Mouse (Mus musculus) hindbrain, embryonic 11.5 days (tissue): Measurements from ENCODE around the gene Pnkd. TPM values are rescaled to one million over a fixed set of nuclear protein-coding genes. Genes with fewer than 3 reads are reported as not detected.
A peak's percentile ranks its signal among the peaks of the same experiment; 100 is the strongest.
"Not testable (repeated sequence)": the region's sequence is repeated elsewhere in the genome, so short reads cannot be mapped to it uniquely, and the experiment has no call there.

ENCODE experiments used
- ATAC-seq: fragments of 200-750 bp; cut with Nextera tagmentation; 2 replicates; pipeline ENCODE4 v1.8.0; 2017; ENCODE audit warnings: mild to moderate bottlenecking, moderate TSS enrichment, moderate library complexity; ENCODE audit not compliant: low FRiP score
- DNase-seq: peaks from one replicate; pipeline ENCODE4 v3.0.0-alpha.2; 2015; ENCODE audit warnings: low spot score
- H3K27ac ChIP-seq: fragments of 300-500 bp; sonication (generic); 2 replicates; pipeline ENCODE4 v1.5.1; 2014; ENCODE audit warnings: mild to moderate bottlenecking, low read depth, low read length
- H3K27me3 ChIP-seq: fragments of 300-500 bp; sonication (generic); 2 replicates; pipeline ENCODE4 v1.6.1; 2014; ENCODE audit warnings: mild to moderate bottlenecking, low read length, moderate library complexity, mixed read lengths; ENCODE audit not compliant: control insufficient read depth, insufficient read depth
- H3K36me3 ChIP-seq: fragments of 300-500 bp; sonication (generic); 2 replicates; pipeline ENCODE4 v1.6.1; 2014; ENCODE audit warnings: mild to moderate bottlenecking, low read length, moderate library complexity, mixed read lengths; ENCODE audit not compliant: control insufficient read depth, insufficient read depth
- H3K4me1 ChIP-seq: fragments of 300-500 bp; sonication (generic); replicated peaks from 2 replicates; pipeline ENCODE4 v1.6.1; 2014; ENCODE audit warnings: low read length, mixed read lengths; ENCODE audit not compliant: control insufficient read depth, insufficient read depth
- H3K4me2 ChIP-seq: fragments of 300-500 bp; sonication (generic); replicated peaks from 2 replicates; pipeline ENCODE4 v1.6.1; 2014; ENCODE audit warnings: mild to moderate bottlenecking, low read depth, low read length
- H3K4me3 ChIP-seq: fragments of 300-500 bp; sonication (generic); 2 replicates; pipeline ENCODE4 v1.5.1; 2014; ENCODE audit warnings: low read depth, low read length
- H3K9ac ChIP-seq: fragments of 300-500 bp; sonication (generic); 2 replicates; pipeline ENCODE4 v1.6.1; 2014; ENCODE audit warnings: low read depth, low read length
- H3K9me3 ChIP-seq: fragments of 300-500 bp; sonication (generic); 2 replicates; pipeline ENCODE4 v1.6.1; 2016; ENCODE audit warnings: low read length; ENCODE audit not compliant: control insufficient read depth
- WGBS: fragments of 180-500 bp; shearing (Covaris S2); extraction: QIAGEN DNeasy Blood & Tissue Kit; methylation state at CpG from one replicate; pipeline ENCODE4 v1.1.7; 2014; 5-methylcytosine and 5-hydroxymethylcytosine counted together
- polyA plus RNA-seq: library from polyadenylated mRNA; unstranded; fragments of >200 nt; fragmentation: Nextera tagmentation; extraction: Ambion mirVana; gene quantifications from 2 replicates; pipeline ENCODE4 v1.2.1, GENCODE M21; 2014

Pnkd gene
- polyA plus RNA-seq, 1 experiment from 2014 or later = 85.4 TPM

DNA sequence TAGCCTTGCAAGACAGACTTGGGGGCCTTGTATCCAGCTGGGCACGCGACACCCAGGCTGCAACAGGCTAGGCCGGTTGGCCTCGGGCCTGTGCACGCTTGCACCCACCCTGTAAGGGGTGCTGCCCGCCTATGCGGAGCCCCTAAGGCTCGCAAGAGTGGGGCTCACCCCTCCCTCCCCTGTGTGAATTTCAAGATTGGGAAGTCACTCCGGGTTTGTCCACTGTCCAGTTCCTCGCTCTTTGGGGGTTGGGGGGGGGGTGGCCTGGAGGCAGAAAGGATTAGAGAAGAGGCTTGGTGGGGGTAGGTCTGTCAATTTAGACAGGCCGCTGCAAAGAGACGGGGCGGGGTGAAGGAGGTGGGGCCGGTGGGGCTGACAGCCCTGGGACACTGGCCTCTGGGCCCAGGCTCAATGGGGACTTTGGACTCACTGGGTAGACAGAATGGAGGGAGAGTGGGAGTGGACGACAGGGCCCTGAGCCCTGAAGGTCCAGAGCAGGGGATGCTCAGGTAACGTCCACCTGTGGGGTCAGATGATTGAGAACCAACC lies 107.8 kb downstream of the Pnkd start:
- peak; percentile 20; the same call in 1 of the 2 replicates for ATAC-seq
- H3K27ac ChIP-seq = peak overlapping the region; percentile 88

DNA sequence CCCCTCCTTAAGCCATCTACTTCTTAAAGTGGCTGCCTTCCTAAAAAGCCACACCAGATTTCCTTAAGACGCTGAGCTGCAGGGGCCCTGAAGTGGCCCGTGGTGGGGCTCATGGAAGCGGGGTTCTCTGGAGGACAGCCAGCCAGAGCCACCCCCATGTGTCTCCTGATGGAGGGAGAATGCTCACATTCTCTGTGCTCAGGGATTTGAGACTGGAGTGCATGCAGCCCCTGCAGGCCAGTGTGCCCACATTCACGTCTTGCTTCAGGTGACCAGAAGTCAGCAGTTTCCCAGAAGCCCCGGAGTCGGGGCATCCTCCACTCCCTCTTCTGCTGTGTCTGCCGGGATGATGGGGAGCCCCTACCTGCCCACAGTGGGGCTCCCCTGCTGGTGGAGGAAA lies 108.3 kb downstream of the Pnkd start:
- Histone ChIP-seq H3K4me2 (peak overlapping the region; percentile 97), H3K36me3 (peaks cover 2% of the 10 kb centered on the region; the same call in 1 of the 2 replicates), H3K9ac (peak overlapping the region; percentile 88; the same call in 1 of the 2 replicates), H3K27ac (no peak overlapping the region), H3K4me1 (peaks cover 6% of the 10 kb centered on the region), H3K27me3 (no peaks in the 10 kb centered on the region; the same call in 1 of the 2 replicates), H3K9me3 (no peaks in the 10 kb centered on the region), H3K4me3 (peak overlapping the region; percentile 91)
- ATAC-seq (no peak), DNase-seq (no peak)
- 48% methylated on average over 7 of the region's 7 CpGs for WGBS

More for the DNA sequence above, 107.8 kb downstream of the Pnkd start:
- WGBS = 5% methylated on average over 16 of the region's 16 CpGs
- Histone ChIP-seq H3K4me2 (peak overlapping the region; percentile 97), H3K9ac (peak overlapping the region; percentile 88), H3K4me1 (peaks cover 6% of the 10 kb centered on the region), H3K9me3 (no peaks in the 10 kb centered on the region), H3K27me3 (no peaks in the 10 kb centered on the region; the same call in 1 of the 2 replicates), H3K36me3 (peaks cover 2% of the 10 kb centered on the region; the same call in 1 of the 2 replicates), H3K4me3 (peak overlapping the region; percentile 91)
- no peak for DNase-seq

DNA sequence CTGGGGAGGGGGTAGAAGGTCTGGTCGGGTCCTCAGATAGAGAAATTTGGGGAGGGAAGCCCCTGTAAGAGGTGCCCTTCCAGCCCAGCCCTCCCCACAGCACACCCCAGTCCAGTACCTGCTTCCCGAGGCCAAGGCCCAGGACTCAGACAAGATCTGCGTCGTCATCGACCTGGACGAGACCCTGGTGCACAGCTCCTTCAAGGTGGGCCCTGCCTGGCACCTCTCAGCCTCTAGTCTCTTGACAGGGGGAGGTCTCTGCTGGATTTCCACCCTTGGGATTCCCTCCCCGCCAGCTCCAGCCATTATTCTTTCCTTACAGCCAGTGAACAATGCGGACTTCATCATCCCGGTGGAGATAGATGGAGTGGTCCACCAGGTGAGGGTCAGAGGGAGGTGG lies 109.0 kb downstream of the Pnkd start:
- ATAC-seq (no peak), DNase-seq (no peak)
- no peak overlapping the region for H3K27ac ChIP-seq
- H3K4me2 ChIP-seq = no peak overlapping the region
- H3K36me3 ChIP-seq = peaks cover 2% of the 10 kb centered on the region; the same call in 1 of the 2 replicates
- H3K9me3 ChIP-seq = no peaks in the 10 kb centered on the region
- H3K4me1 ChIP-seq = peaks cover 6% of the 10 kb centered on the region
- WGBS = 90% methylated on average over 9 of the region's 9 CpGs
- no peak overlapping the region for H3K9ac ChIP-seq
- no peak overlapping the region for H3K4me3 ChIP-seq
- H3K27me3 ChIP-seq = no peaks in the 10 kb centered on the region; the same call in 1 of the 2 replicates

DNA sequence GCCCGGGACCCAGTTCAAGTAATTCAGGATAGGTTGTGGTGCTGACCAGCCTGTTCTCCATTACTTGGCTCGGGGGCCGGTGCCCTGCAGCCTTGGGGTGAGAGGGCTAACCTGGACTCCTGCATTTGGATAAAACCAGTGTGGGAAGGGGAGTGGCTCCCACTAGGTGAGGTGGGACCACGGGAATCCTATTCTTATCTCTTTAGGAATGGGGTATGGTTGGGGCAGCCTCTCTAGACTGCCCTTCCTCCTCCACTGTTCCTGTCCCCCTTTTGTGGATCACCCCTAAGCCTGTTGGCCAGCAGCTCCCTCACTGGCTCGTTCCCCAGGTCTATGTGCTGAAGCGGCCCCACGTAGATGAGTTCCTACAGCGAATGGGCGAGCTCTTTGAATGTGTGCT lies 109.6 kb downstream of the Pnkd start:
- Histone ChIP-seq H3K27me3 (no peaks in the 10 kb centered on the region; the same call in 1 of the 2 replicates), H3K4me3 (no peak overlapping the region), H3K36me3 (peaks cover 2% of the 10 kb centered on the region; the same call in 1 of the 2 replicates), H3K9ac (no peak overlapping the region), H3K27ac (no peak overlapping the region), H3K4me2 (no peak overlapping the region), H3K4me1 (peaks cover 6% of the 10 kb centered on the region), H3K9me3 (no peaks in the 10 kb centered on the region)
- WGBS = 87% methylated on average over 9 of the region's 9 CpGs
- DNase-seq (no peak), ATAC-seq (no peak)

DNA sequence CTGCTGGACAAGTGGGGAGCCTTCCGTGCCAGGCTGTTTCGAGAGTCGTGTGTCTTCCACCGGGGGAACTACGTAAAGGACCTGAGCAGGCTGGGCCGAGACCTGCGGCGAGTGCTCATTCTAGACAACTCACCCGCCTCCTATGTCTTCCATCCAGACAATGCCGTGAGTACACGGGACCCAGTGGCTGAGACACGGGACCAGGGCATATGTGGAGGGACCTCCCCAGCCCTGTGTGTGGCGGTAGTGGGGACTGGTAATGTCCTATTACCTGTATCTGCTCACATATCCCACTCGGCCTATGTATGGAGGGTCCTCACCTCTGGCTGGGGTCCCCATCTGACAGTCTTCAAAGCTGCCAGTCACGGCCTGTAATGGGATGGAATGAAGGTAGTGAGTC lies 110.1 kb downstream of the Pnkd start:
- no peaks in the 10 kb centered on the region; the same call in 1 of the 2 replicates for H3K27me3 ChIP-seq
- WGBS = 94% methylated on average over 15 of the region's 15 CpGs
- no peak overlapping the region for H3K4me2 ChIP-seq
- peaks cover 6% of the 10 kb centered on the region for H3K4me1 ChIP-seq
- no peak for DNase-seq
- no peak overlapping the region for H3K4me3 ChIP-seq
- H3K9me3 ChIP-seq = no peaks in the 10 kb centered on the region
- no peak overlapping the region for H3K27ac ChIP-seq
- peaks cover 2% of the 10 kb centered on the region; the same call in 1 of the 2 replicates for H3K36me3 ChIP-seq
- no peak for ATAC-seq
- H3K9ac ChIP-seq = no peak overlapping the region

DNA sequence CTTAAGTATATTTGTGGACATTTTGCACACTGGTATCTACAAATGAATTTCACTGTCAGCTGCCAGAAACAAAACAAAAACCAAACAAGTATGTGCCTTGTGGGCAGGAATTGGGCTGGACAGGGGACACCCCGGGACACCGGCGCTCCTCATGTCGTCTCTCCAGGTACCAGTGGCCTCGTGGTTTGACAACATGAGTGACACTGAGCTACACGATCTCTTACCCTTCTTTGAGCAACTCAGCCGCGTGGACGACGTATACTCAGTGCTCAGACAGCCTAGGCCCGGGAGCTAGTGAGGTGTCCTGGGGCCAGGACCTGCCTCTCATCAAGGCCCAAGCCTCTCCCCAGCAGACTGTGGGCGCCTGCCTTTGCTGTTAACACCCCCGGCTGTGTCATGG lies 110.6 kb downstream of the Pnkd start:
- DNase-seq (no peak), ATAC-seq (no peak)
- Histone ChIP-seq H3K9ac (no peak overlapping the region), H3K4me3 (no peak overlapping the region), H3K9me3 (no peaks in the 10 kb centered on the region), H3K4me2 (no peak overlapping the region), H3K27me3 (no peaks in the 10 kb centered on the region; the same call in 1 of the 2 replicates), H3K27ac (no peak overlapping the region), H3K36me3 (peaks cover 2% of the 10 kb centered on the region; the same call in 1 of the 2 replicates), H3K4me1 (peaks cover 3% of the 10 kb centered on the region; the same call in 1 of the 2 replicates)
- WGBS = 89% methylated on average over 13 of the region's 13 CpGs

DNA sequence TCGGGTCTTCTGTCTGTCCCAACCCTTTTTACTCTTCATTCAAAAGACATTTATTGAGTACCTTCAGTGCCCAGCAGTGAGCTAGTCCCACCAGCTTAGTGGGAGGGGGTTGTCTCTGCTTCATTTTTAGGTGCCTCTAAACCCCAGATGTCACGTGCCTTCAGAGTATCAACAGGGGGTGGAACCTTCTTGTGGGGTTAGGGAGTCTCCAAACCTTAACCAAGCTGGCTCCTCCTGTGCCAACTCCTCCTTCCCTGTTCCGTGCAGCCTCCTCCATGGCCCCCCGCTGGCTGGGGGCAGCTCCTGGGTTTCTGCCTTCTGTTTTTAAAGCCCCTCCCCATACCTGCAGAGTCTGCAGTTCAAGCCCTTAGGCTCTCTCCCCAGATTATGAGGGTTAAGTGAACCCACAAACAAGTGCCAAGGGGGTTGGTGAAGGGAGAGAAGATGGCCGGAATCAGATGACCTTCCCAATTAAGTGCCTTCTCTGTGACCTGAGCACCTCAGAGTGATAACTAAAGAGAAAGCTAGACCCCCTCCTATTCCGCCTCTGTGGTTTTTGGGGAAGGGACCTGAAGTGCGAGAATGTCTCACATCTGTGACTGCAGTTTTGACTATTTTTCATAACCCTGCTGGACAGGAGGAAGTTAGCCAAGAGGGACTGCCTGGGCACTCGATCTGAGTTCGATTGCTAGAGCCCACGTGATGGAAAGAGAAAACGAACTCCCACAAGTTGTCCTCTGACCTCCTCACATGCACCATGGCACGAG lies 111.9 kb downstream of the Pnkd start:
- ATAC-seq = not testable (repeated sequence)
- 8% methylated on average over 11 of the region's 12 CpGs for WGBS

DNA sequence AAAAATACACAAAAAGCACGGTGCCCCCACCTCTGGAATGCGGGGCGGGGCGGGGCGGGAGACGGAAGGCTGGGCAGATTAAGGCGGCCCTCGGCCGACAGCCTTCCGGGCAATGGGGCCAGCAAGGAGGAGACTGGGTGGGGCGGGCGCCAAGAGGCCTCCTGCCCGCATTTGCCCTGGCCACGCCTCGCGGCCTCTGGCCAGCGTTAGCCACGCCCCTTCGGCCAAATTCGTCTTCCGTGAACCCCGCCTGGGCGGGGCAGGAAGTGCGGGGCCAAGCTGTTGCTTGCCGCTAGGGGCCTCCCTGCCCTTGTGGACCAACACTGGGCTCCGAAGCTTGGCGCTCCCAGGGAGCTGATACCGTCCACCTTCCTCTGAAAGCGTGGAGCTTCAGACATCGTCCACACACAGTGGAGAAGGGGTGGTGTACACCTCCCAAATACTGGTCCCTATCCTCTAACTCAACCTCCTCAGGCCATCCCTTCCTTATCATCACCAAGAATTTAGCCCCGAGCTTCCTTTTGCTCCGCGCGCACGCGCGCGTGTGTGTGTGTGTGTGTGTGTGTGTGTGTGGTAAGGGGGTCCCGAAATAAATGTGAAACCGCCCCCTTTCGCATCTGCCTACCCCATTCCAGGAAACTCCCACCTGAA lies 112.7 kb downstream of the Pnkd start:
- H3K27ac ChIP-seq = peak overlapping the region; percentile 48
- no peaks in the 10 kb centered on the region for H3K27me3 ChIP-seq
- peak overlapping the region; percentile 32 for H3K4me3 ChIP-seq
- H3K9me3 ChIP-seq = no peaks in the 10 kb centered on the region
- peaks cover 3% of the 10 kb centered on the region; the same call in 1 of the 2 replicates for H3K4me1 ChIP-seq
- WGBS = 0% methylated on average over 41 of the region's 41 CpGs
- ATAC-seq (peak; percentile 89), DNase-seq (peak; percentile 97)
- peak overlapping the region; percentile 29; the same call in 1 of the 2 replicates for H3K9ac ChIP-seq
- peak overlapping the region; percentile 67 for H3K4me2 ChIP-seq
- H3K36me3 ChIP-seq = peaks cover 2% of the 10 kb centered on the region; the same call in 1 of the 2 replicates

More for the DNA sequence above, 111.9 kb downstream of the Pnkd start:
- H3K9me3 ChIP-seq, H3K9ac ChIP-seq, H3K4me1 ChIP-seq, DNase-seq, H3K36me3 ChIP-seq, H3K27me3 ChIP-seq: not testable (repeated sequence)
- peak overlapping the region; percentile 67 for H3K4me2 ChIP-seq
- peak overlapping the region; percentile 32 for H3K4me3 ChIP-seq
- H3K27ac ChIP-seq = 0 out of 2 replicates have a peak overlapping the region, but pooled peaks have one; percentile 48
